ENCODE assay signal across 26 mouse cellular contexts in genomic region chr17:30781046-30781445, GRCm38 (mm10).
"Had no signal": no experiment of that assay in that cellular context is flagged by ENCODE, and none has a peak within 500 bp of the region (broad histone marks: within the 10 kb centered on the region; RNA-seq: fewer than 3 reads in every experiment).

No protein-coding gene starts in this region.

- H3K4me1 ChIP-seq: embryonic facial prominence, embryonic 13.5 days; embryonic facial prominence, embryonic 15.5 days; forebrain, embryonic 10.5 days; forebrain, embryonic 12.5 days; forebrain, embryonic 13.5 days; forebrain, embryonic 15.5 days had no signal

- H3K27me3 ChIP-seq: embryonic facial prominence, embryonic 12.5 days; embryonic facial prominence, embryonic 13.5 days; embryonic facial prominence, embryonic 15.5 days; forebrain, embryonic 12.5 days; forebrain, embryonic 13.5 days; forebrain, embryonic 15.5 days had no signal

- H3K9me3 ChIP-seq: embryonic facial prominence, embryonic 10.5 days; embryonic facial prominence, embryonic 12.5 days; embryonic facial prominence, embryonic 13.5 days; embryonic facial prominence, embryonic 15.5 days; forebrain, embryonic 10.5 days; forebrain, embryonic 12.5 days; forebrain, embryonic 13.5 days; forebrain, embryonic 15.5 days had no signal

- H3K4me3 ChIP-seq: embryonic facial prominence, embryonic 10.5 days; embryonic facial prominence, embryonic 12.5 days; embryonic facial prominence, embryonic 13.5 days; embryonic facial prominence, embryonic 15.5 days; erythroblast, embryonic 14.5 days; forebrain, embryonic 10.5 days; forebrain, embryonic 12.5 days; forebrain, embryonic 13.5 days; forebrain, embryonic 15.5 days; gastrocnemius, adult 2 months; heart, adult 2 months had no signal

- DNase-seq: cerebellum, adult 2 months; cerebellum, adult 8-10 months; cerebellum, adult 9-10 months; cerebellum, adult 9-11 months; cerebellum, postnatal 10 days; cerebellum, postnatal 14 days; cerebellum, postnatal 25 days; cerebellum, postnatal 36 days; embryo, embryonic 11 days; forebrain, postnatal 0 days; gastrocnemius, adult 2 months; gastrocnemius, postnatal 10 days; gastrocnemius, postnatal 14 days; gastrocnemius, postnatal 25 days; gastrocnemius, postnatal 36 days; heart, adult 18-20 months; heart, adult 2 months had no signal

- H3K27ac ChIP-seq: embryonic facial prominence, embryonic 10.5 days; embryonic facial prominence, embryonic 12.5 days; embryonic facial prominence, embryonic 13.5 days; embryonic facial prominence, embryonic 15.5 days; forebrain, embryonic 10.5 days; forebrain, embryonic 12.5 days; forebrain, embryonic 13.5 days; forebrain, embryonic 15.5 days; gastrocnemius, adult 2 months; heart, adult 2 months had no signal

- H3K36me3 ChIP-seq: embryonic facial prominence, embryonic 10.5 days; embryonic facial prominence, embryonic 12.5 days; embryonic facial prominence, embryonic 13.5 days; embryonic facial prominence, embryonic 15.5 days; forebrain, embryonic 10.5 days; forebrain, embryonic 12.5 days; forebrain, embryonic 15.5 days had no signal
